Mouse (Mus musculus): ENCODE data around the gene Gm9747. TPM values are rescaled to one million over a fixed set of nuclear protein-coding genes. Genes with fewer than 3 reads are reported as not detected.

Gm9747 gene
- polyA plus RNA-seq, 1 experiment from 2014 or later, result 28.3 TPM

GRCm38 (mm10) chr1:82261053-82261618 lies 28.2 kb downstream of the Gm9747 start:
- ATAC-seq (ENCODE audit: low FRiP score, low read depth), result peak; percentile 68
- H3K27ac ChIP-seq (replicated peaks), result no peak overlapping the region
- 55% methylated on average over 9 of the region's 9 CpGs for whole genome bisulfite sequencing
- no peaks in the 10 kb centered on the region for H3K36me3 ChIP-seq
- no peak overlapping the region for H3K4me3 ChIP-seq
- no peaks in the 10 kb centered on the region for H3K9me3 ChIP-seq
- H3K27me3 ChIP-seq, result no peaks in the 10 kb centered on the region
- H3K4me1 ChIP-seq (replicated peaks), result peaks cover 14% of the 10 kb centered on the region; the same call in 1 of the 2 replicates
- no peak overlapping the region for H3K9ac ChIP-seq
- H3K4me2 ChIP-seq, result no peak overlapping the region

- Histone ChIP-seq H3K4me3 (no peak overlapping the region), H3K4me2 (no peak overlapping the region), H3K4me1 (replicated peaks) (peaks cover 14% of the 10 kb centered on the region; the same call in 1 of the 2 replicates), H3K9ac (no peak overlapping the region), H3K36me3 (no peaks in the 10 kb centered on the region), H3K9me3 (no peaks in the 10 kb centered on the region), H3K27me3 (no peaks in the 10 kb centered on the region), H3K27ac (replicated peaks) (no peak overlapping the region)
- WGBS, result 93% methylated on average over 5 of the region's 5 CpGs
- ATAC-seq (ENCODE audit: low FRiP score, low read depth), result no peak
These were observed 28.7 kb downstream of the Gm9747 start for GRCm38 (mm10) chr1:82261638-82262037.

DNA sequence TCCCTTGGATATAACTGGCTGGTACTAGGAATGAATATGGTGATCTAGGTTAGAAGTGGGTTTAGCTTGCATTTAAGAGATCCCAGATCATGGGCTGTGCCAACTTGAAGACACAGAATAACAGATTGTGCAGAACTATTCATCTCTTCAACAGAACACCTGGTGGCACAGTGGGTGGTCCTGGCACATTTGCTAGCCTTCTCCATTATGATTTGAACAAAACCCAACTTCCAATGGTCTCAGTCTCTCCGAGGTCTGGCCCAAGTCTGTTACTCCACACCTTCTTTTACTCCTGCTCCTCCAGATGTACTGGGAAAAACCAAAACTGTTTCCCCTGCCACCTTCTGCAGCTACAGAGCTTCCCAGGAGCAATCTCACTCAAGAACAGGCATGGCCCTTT lies 29.4 kb downstream of the Gm9747 start:
- H3K9me3 ChIP-seq, result no peaks in the 10 kb centered on the region
- no peaks in the 10 kb centered on the region for H3K27me3 ChIP-seq
- no peaks in the 10 kb centered on the region for H3K36me3 ChIP-seq
- WGBS, result 58% methylated on average over 1 of the region's 1 CpGs
- H3K27ac ChIP-seq (replicated peaks), result no peak overlapping the region
- peaks cover 14% of the 10 kb centered on the region; the same call in 1 of the 2 replicates for H3K4me1 ChIP-seq (replicated peaks)
- ATAC-seq (ENCODE audit: low FRiP score, low read depth), result no peak
- H3K4me3 ChIP-seq, result no peak overlapping the region
- H3K4me2 ChIP-seq, result no peak overlapping the region
- H3K9ac ChIP-seq, result no peak overlapping the region

GRCm38 (mm10) chr1:82267547-82267946 lies 34.6 kb downstream of the Gm9747 start:
- H3K36me3 ChIP-seq, result no peaks in the 10 kb centered on the region
- no peaks in the 10 kb centered on the region for H3K4me1 ChIP-seq (replicated peaks)
- no peaks in the 10 kb centered on the region for H3K9me3 ChIP-seq
- no peak for ATAC-seq (ENCODE audit: low FRiP score, low read depth)
- H3K9ac ChIP-seq, result no peak overlapping the region
- 84% methylated on average over 4 of the region's 4 CpGs for WGBS
- no peak overlapping the region for H3K27ac ChIP-seq (replicated peaks)
- no peaks in the 10 kb centered on the region for H3K27me3 ChIP-seq
- H3K4me2 ChIP-seq, result no peak overlapping the region
- no peak overlapping the region for H3K4me3 ChIP-seq

DNA sequence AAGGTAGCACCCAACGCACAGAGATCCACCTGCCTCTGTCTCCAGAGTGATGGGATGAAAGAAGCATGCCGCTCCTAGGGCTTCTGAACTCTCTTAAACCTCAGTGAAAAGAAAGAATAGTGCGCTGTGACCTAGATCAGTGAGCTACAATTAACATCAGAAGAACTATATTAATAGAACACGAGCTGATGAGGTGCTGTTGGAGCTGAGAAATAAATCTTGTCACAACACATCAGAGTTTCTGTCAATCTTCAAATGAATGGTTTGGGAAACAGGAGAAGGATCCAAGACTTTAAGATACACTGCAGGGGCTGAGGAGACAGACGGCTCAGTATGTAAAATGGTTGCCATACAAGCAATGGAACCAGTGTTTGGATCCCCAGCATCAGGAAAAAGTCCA lies 39.3 kb downstream of the Gm9747 start:
- H3K27ac ChIP-seq (replicated peaks), result no peak overlapping the region
- 81% methylated on average over 5 of the region's 5 CpGs for WGBS
- H3K4me1 ChIP-seq (replicated peaks), result peaks cover 6% of the 10 kb centered on the region; the same call in 1 of the 2 replicates
- H3K9ac ChIP-seq, result no peak overlapping the region
- H3K27me3 ChIP-seq, result no peaks in the 10 kb centered on the region
- no peak overlapping the region for H3K4me2 ChIP-seq
- no peak overlapping the region for H3K4me3 ChIP-seq
- no peaks in the 10 kb centered on the region for H3K9me3 ChIP-seq
- ATAC-seq (ENCODE audit: low FRiP score, low read depth), result no peak
- H3K36me3 ChIP-seq, result peaks cover 8% of the 10 kb centered on the region

GRCm38 (mm10) chr1:82273529-82273928 lies 40.6 kb downstream of the Gm9747 start:
- no peak for ATAC-seq (ENCODE audit: low FRiP score, low read depth)
- peaks cover 15% of the 10 kb centered on the region for H3K36me3 ChIP-seq
- 16% methylated on average over 6 of the region's 6 CpGs for WGBS
- no peak overlapping the region for H3K9ac ChIP-seq
- no peaks in the 10 kb centered on the region for H3K27me3 ChIP-seq
- H3K4me3 ChIP-seq, result no peak overlapping the region
- no peaks in the 10 kb centered on the region for H3K9me3 ChIP-seq
- H3K4me2 ChIP-seq, result no peak overlapping the region
- H3K27ac ChIP-seq (replicated peaks), result no peak overlapping the region
- H3K4me1 ChIP-seq (replicated peaks), result peaks cover 6% of the 10 kb centered on the region; the same call in 1 of the 2 replicates

DNA sequence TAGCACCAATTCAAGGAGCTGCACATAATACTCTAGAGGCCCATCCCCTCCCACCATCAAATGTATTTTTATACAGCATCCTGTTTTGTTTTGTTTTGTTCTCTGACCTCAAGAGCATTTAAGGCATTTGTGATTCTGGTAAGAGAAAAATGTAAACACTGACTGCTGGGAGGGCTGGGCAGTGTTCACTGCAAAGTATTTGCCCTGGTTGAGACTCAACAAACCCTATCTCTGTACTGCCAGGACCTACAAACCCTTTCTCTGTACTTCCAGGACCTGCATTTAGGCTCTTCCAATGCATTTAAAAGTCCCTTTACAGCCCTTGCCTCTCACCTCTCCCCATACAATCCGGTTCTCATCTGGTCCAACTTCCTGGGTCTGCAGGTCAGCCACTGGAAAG lies 41.4 kb downstream of the Gm9747 start:
- 24% methylated on average over 1 of the region's 1 CpGs for WGBS
- Histone ChIP-seq H3K27me3 (no peaks in the 10 kb centered on the region), H3K4me1 (replicated peaks) (peaks cover 6% of the 10 kb centered on the region; the same call in 1 of the 2 replicates)

DNA sequence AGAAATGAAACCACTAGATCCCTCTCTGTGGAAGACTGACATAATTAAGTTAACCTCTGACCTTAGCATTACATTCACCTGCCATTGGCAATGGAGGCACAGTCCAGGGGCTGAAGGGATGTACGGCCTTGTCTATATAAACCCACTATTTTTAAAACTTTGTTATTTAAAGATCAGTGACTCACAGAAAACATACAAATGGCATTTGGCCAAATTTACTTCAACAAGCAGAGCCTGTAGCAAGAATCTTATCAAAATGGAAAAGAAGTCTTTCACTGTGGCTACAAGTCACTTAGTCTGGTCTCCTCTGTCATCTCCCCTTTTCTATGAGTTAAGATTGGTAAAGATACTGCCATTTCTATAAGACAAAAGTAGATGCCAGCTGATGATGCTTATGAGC lies 46.9 kb downstream of the Gm9747 start:
- Histone ChIP-seq H3K27ac (replicated peaks) (no peak overlapping the region), H3K9ac (no peak overlapping the region), H3K4me3 (no peak overlapping the region), H3K4me1 (replicated peaks) (peaks cover 23% of the 10 kb centered on the region), H3K4me2 (no peak overlapping the region), H3K9me3 (no peaks in the 10 kb centered on the region), H3K36me3 (peaks cover 15% of the 10 kb centered on the region), H3K27me3 (no peaks in the 10 kb centered on the region)
- no peak for ATAC-seq (ENCODE audit: low FRiP score, low read depth)
- 78% methylated on average over 1 of the region's 1 CpGs for WGBS

More for the DNA sequence above, 41.4 kb downstream of the Gm9747 start:
- Histone ChIP-seq H3K36me3 (peaks cover 15% of the 10 kb centered on the region), H3K9ac (no peak overlapping the region), H3K4me3 (no peak overlapping the region), H3K4me2 (no peak overlapping the region), H3K9me3 (no peaks in the 10 kb centered on the region), H3K27ac (replicated peaks) (no peak overlapping the region)
- no peak for ATAC-seq (ENCODE audit: low FRiP score, low read depth)

- peaks cover 42% of the 10 kb centered on the region for H3K4me1 ChIP-seq (replicated peaks)
- no peak overlapping the region for H3K27ac ChIP-seq (replicated peaks)
- no peaks in the 10 kb centered on the region for H3K27me3 ChIP-seq
- ATAC-seq (ENCODE audit: low FRiP score, low read depth), result no peak
- H3K36me3 ChIP-seq, result peaks cover 11% of the 10 kb centered on the region
- no peaks in the 10 kb centered on the region for H3K9me3 ChIP-seq
- H3K9ac ChIP-seq, result no peak overlapping the region
- no peak overlapping the region for H3K4me2 ChIP-seq
- 86% methylated on average over 6 of the region's 6 CpGs for WGBS
- H3K4me3 ChIP-seq, result no peak overlapping the region
These were observed 48.9 kb downstream of the Gm9747 start for GRCm38 (mm10) chr1:82281823-82282222.

DNA sequence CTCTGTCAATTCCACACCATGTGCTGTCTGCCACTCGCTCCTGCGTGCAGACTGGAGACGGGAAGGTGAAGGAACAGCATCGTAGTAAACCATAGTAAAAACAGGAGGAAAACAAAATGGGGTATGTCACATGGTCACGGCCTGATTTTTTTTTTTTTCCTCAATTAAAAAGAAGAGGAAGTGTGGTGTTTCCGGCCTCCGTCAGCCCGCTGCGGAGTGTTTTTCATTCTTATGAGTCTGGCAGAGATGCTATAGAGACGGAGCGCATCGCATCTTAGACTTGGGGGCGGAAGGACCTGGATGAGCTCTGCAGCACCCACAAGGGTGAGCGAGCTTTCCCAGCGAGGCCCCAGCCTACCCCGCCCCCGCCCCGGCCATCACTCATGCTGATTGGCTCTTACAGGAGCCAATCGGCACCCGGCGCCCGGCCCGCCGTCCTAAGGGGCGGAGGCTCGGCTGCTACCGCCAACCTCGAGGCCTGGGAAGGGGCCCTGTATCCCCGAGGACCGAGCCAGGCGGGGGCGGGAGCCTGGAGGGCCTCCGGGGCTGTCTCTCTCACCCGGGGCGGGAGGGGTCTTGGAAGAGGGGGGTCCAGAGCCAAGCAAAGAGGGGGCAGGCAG lies 50.2 kb downstream of the Gm9747 start:
- Histone ChIP-seq H3K4me1 (replicated peaks) (peaks cover 55% of the 10 kb centered on the region), H3K4me3 (peak overlapping the region; percentile 83), H3K4me2 (peak overlapping the region; percentile 91), H3K27ac (replicated peaks) (peak overlapping the region; percentile 95), H3K9ac (peak overlapping the region; percentile 66), H3K9me3 (no peaks in the 10 kb centered on the region), H3K36me3 (0 out of 2 replicates have a peak, but pooled peaks cover under 1% of the 10 kb centered on the region), H3K27me3 (no peaks in the 10 kb centered on the region)
- WGBS, result under 1% methylated on average over 35 of the region's 35 CpGs
- ATAC-seq (ENCODE audit: low FRiP score, low read depth), result peak; percentile 99

DNA sequence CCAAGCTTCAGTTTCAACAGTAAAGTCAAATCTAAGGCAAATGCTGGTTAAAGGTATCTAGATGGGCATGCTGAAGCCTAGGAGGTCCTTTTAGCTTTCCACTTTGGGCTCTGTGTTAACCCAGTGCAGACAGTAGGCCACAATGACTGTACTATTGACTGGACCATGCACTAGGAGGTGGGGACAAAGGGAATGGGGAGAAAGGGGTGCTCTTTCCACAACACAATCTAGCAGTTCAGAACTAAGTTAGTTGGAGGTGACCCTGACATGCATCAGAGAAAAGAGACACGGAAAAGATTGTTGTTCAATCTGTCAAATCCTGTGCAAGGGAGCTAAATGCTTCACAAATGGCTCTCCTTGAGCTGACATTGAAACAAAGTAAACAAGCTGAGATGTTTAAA lies 51.0 kb downstream of the Gm9747 start:
- Histone ChIP-seq H3K36me3 (0 out of 2 replicates have a peak, but pooled peaks cover 4% of the 10 kb centered on the region), H3K27ac (replicated peaks) (peak overlapping the region; percentile 95), H3K4me2 (peak overlapping the region; percentile 91), H3K4me1 (replicated peaks) (peaks cover 63% of the 10 kb centered on the region), H3K9ac (peak overlapping the region; percentile 66), H3K27me3 (no peaks in the 10 kb centered on the region), H3K9me3 (no peaks in the 10 kb centered on the region), H3K4me3 (peak overlapping the region; percentile 83)
- ATAC-seq (ENCODE audit: low FRiP score, low read depth), result no peak
- WGBS, result 0% methylated on average over 1 of the region's 1 CpGs

GRCm38 (mm10) chr1:82284403-82284802 lies 51.5 kb downstream of the Gm9747 start:
- WGBS, result 19% methylated on average over 4 of the region's 4 CpGs
- peak overlapping the region; percentile 83 for H3K4me3 ChIP-seq
- peak overlapping the region; percentile 95 for H3K27ac ChIP-seq (replicated peaks)
- no peaks in the 10 kb centered on the region for H3K27me3 ChIP-seq
- ATAC-seq (ENCODE audit: low FRiP score, low read depth), result no peak
- 0 out of 2 replicates have a peak, but pooled peaks cover 4% of the 10 kb centered on the region for H3K36me3 ChIP-seq
- H3K4me1 ChIP-seq (replicated peaks), result peaks cover 68% of the 10 kb centered on the region
- H3K4me2 ChIP-seq, result peak overlapping the region; percentile 91
- H3K9ac ChIP-seq, result peak overlapping the region; percentile 66
- H3K9me3 ChIP-seq, result no peaks in the 10 kb centered on the region

Data from hindbrain, embryonic 15.5 days (tissue).